Mouse (Mus musculus) cerebellum, adult 11 months (tissue): ENCODE measurements around the gene Nt5m.
"Not testable (repeated sequence)": the region's sequence is repeated elsewhere in the genome, so short reads cannot be mapped to it uniquely, and the experiment has no call there.

ENCODE experiments used
- DNase-seq: peaks from one replicate; pipeline ENCODE4 v3.0.0; 2022

The Nt5m gene

GRCm38 (mm10) chr11:59839008-59839458, at the start of gene Nt5m:
Gene Nt5m (plus strand): TSS chr11:59839447.
- peak; percentile 92 for DNase-seq

- DNase-seq = no peak
These were observed 45.9 kb upstream of the Nt5m start for GRCm38 (mm10) chr11:59793390-59793789.

GRCm38 (mm10) chr11:59800412-59800811, 38.8 kb upstream of the Nt5m start:
- no peak for DNase-seq

GRCm38 (mm10) chr11:59801881-59802280, 37.4 kb upstream of the Nt5m start:
- no peak for DNase-seq

- no peak for DNase-seq
These were observed 35.7 kb upstream of the Nt5m start for GRCm38 (mm10) chr11:59803516-59803915.

GRCm38 (mm10) chr11:59804409-59805110, 34.7 kb upstream of the Nt5m start:
- DNase-seq = peak; percentile 78

- no peak for DNase-seq
These were observed 34.0 kb upstream of the Nt5m start for GRCm38 (mm10) chr11:59805256-59805655.

GRCm38 (mm10) chr11:59805656-59806055, 33.6 kb upstream of the Nt5m start:
- DNase-seq = peak; percentile 35

GRCm38 (mm10) chr11:59808170-59808960, 30.9 kb upstream of the Nt5m start:
- DNase-seq = no peak

GRCm38 (mm10) chr11:59809071-59809669, 30.1 kb upstream of the Nt5m start:
- DNase-seq = no peak

- DNase-seq = peak; percentile 82
These were observed 29.4 kb upstream of the Nt5m start, which contains the start of gene Flcn for GRCm38 (mm10) chr11:59809670-59810474. Gene Flcn (minus strand): TSS chr11:59810016.

- no peak for DNase-seq
These were observed 28.6 kb upstream of the Nt5m start for GRCm38 (mm10) chr11:59810480-59811158.

- DNase-seq = no peak
These were observed 28.0 kb upstream of the Nt5m start for GRCm38 (mm10) chr11:59811211-59811610.

- DNase-seq = no peak
These were observed 26.0 kb upstream of the Nt5m start for GRCm38 (mm10) chr11:59813276-59813675.

- DNase-seq = no peak
These were observed 24.9 kb upstream of the Nt5m start for GRCm38 (mm10) chr11:59814311-59814710.

GRCm38 (mm10) chr11:59814936-59815335, 24.3 kb upstream of the Nt5m start:
- no peak for DNase-seq

GRCm38 (mm10) chr11:59815482-59816065, 23.7 kb upstream of the Nt5m start:
- no peak for DNase-seq

GRCm38 (mm10) chr11:59817916-59818315, 21.3 kb upstream of the Nt5m start:
- no peak for DNase-seq

GRCm38 (mm10) chr11:59821625-59822024, 17.6 kb upstream of the Nt5m start:
- DNase-seq = no peak

GRCm38 (mm10) chr11:59837789-59838188, 1.5 kb upstream of the Nt5m start:
- not testable (repeated sequence) for DNase-seq

- no peak for DNase-seq
These were observed 821 bp upstream of the Nt5m start for GRCm38 (mm10) chr11:59838426-59838825.
